Mouse (Mus musculus): ENCODE measurements around the gene Mmp25. TPM values are rescaled to one million over a fixed set of nuclear protein-coding genes. Genes with fewer than 3 reads are reported as not detected.

Mmp25 gene
- polyA plus RNA-seq (2015; fragmentation: Nextera tagmentation; extraction: Ambion mirVana) = 1.4 and 1.7 TPM in 2 replicates

DNA sequence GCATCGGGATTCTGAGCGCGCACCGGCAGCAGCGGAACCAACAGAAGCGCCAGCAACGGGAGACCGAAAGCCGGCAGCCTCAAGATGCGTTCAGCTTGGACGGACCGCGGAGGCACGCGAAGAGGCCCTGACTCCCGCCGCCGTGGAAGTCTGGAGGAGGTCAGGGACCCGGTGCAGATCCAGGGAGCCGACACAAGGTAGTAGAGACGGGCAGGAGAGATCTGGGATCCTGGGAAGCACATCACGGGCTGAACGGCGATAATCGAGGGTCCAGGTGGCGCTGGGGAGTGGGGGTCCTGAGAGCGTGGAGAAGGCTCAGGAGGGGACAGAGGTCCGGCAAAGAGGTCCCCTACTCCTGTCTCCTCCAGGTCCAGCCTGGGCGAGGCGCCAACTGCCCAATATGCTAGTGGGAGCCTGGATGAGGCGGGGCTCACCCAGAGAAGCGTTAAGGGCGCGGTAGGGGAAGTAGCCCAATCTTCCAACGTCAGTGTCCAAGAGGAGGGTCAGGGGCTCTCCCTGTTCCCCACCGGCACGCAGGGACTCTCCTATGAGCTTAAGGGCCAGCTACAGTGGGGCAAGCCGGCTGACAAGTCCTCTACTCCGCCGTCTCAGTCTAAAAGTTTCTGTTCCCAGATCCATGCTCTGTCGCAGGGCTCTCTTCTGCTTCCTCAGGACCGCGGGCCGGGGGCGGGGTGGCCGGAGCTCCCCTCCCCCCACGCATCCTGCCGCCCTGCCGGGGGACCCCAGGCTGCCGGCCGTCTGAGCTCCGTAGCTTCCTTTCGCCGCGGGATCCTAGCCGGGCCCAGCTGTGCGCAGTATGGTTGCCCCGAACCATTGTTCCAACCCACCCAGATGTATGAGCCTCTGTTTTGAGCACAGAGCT, at the start of gene Mmp25:
Gene Mmp25 (minus strand): TSS at position 665 of the 883 bp plus-strand sequence.

DNA sequence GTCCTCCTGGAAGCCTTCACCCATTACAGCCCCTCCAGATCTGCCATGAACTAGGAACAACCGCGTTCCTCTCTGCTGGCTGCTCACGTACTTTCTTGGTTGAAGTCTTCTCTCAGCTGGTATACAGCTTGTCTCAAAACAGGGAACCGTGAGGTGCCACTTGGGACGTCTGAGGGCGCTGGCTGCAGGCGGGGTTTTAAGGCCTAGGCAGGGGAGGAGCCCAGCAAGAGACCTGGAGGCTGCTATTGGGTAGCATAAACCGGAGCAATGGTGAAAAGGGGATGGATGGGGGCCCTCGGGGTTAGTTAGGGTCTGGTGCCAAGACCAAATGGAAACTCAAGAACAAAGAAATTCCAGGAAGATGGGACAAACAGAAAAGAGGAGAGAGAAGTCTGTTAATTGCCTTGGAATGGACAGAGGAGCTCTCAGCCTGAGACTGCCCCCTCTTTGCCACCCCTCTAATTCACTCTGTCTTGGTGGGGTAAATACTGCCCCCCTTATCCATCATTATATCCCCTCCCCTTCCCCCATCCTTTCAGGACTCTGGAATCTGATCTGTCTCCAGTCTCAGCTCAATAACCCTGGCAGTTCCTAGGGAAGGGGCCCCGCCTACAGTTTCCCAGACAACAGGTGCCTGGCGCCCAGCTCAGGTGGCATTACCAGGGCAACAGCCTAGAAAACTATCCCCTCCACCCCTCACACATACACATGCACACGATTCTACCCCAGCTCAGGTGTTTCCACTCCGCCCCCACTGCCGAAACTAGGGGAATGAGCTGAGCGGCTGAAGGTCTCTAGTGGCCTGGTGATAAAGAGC, 39.0 kb upstream of the Mmp25 start, which contains the start of gene Cldn9:
Gene Cldn9 (minus strand): TSS at position 171 of the 817 bp plus-strand sequence.

DNA sequence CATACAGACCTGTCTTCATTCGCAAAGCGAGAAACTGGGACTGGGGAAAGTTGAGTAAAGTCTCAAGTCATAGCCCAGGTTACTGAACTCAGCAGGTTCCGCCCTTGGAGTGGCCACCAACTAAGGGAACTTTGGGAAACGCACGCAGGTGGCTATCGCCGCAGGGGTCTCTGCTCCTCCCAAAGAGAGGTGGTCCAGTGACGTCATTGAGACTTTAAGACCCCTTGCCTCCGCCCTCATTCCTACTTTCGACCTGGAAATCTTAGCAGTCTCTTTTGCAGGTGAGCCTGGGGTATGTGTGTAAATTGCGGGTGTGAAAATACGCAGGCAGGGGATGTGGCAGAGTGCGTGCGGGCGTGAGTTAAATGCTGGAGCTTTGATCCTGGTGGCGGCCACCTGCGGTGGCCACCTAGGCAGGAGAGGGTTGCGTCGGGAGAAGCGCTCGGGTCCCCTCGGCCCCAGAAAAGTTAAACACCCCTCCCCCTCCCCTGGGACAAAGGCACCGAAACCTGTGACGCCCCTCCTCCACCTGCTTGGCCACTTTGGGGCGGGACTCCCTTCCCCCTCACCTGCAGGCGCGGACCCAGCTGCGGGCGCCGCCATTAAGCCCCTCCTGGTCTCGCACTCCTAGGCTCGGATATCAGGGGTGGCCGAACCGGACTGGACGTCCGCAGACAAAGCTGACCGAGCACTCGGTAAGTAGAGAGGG, 34.2 kb upstream of the Mmp25 start, which contains the start of gene Cldn6:
Gene Cldn6 (plus strand): TSS at position 123 of the 709 bp plus-strand sequence.

DNA sequence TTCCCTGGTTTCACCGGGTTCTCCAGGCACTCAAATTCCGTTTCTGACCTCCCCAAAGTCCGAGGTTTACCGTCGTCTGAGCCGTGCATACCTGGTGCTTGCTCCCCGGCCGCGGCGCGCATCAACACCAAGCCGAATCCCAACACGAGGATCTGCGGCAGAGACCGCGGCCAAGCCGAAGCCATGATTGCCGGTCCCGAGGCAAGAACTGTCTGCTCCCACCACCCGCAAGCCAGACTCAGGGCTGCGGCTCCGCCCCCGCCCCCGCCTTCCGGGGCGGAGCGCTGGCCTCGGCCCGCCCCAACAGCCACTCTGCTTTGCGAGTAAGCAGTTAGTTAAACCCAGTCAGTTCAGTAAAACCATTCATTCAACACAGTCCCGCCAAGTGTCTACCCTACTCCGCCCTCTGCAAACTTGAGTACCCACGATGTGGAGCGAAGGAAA, 32.2 kb upstream of the Mmp25 start, which contains the start of gene Tnfrsf12a:
Gene Tnfrsf12a (minus strand): TSS at position 233 of the 444 bp plus-strand sequence.

DNA sequence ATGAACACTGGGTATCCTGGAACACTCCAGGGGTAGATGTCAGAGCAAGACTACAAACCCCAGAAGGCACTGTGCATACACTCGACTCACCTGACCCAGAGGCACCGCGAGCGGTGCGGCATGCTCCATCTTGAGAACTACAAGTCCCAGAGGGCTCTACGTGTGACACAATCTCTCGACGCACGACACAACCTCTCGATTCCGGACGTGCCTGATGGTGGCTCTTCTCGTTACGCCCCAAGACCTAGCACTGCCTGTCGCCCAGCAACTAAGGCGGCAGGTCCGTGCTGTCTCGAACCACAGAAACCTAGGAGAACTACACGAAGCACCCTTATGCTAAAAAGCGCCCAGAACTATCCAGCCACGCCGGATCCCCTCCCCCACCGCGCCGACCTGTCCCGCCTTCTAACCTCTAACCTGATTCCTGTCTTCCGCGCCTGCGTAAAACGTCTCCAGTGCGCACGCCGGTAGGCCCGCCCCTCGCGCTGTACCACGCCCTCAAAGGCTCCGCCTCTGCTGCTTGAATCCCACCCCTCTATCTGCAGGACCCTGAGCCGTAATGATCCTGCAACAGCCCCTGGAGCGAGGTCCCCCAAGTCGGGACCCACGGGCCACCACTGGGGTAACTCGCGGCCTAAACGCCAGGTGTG, 28.5 kb upstream of the Mmp25 start, which contains the start of the genes Hcfc1r1 and Thoc6:
Gene Hcfc1r1 (plus strand): TSS at position 173 of the 650 bp plus-strand sequence.
Gene Thoc6 (minus strand): TSS at position 459 of the 650 bp plus-strand sequence.

DNA sequence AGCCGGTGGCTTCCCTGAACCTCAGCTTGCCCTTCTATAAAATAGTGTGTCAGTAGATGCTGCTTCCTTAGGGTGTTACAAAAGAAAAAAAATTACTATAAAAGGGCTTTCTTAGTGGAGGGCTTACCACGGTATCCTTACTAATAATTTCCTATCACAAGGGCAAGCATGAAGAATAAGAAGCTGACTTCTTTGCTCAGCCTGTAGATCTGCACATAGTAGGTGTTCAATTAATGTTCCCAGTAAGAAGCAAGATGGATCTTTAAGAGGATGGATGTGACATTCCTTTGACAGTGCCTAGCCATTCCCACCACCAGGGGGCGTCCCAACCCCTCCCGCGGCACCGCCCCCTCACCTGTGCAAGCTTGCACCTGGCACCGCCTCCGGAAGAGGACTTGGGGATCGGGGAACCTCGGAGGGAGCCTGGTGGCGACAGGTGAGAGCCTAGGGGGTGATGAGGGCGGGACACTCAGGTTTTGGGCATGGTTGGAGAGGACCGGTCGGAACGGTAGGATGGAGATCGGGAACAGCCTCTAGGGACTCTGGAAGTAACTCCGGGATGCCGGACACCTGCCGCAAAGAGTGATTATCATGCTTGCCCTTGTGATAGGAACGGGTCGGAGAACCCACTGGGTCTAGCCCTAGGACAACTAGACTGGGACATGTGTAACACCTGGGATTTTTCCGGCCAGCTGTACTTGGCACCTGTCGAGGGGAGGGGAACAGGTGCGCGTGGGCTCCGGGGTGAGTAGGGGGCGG, 15.2 kb upstream of the Mmp25 start, which contains the start of gene Bicdl2:
Gene Bicdl2 (plus strand): TSS at position 390 of the 759 bp plus-strand sequence.

DNA sequence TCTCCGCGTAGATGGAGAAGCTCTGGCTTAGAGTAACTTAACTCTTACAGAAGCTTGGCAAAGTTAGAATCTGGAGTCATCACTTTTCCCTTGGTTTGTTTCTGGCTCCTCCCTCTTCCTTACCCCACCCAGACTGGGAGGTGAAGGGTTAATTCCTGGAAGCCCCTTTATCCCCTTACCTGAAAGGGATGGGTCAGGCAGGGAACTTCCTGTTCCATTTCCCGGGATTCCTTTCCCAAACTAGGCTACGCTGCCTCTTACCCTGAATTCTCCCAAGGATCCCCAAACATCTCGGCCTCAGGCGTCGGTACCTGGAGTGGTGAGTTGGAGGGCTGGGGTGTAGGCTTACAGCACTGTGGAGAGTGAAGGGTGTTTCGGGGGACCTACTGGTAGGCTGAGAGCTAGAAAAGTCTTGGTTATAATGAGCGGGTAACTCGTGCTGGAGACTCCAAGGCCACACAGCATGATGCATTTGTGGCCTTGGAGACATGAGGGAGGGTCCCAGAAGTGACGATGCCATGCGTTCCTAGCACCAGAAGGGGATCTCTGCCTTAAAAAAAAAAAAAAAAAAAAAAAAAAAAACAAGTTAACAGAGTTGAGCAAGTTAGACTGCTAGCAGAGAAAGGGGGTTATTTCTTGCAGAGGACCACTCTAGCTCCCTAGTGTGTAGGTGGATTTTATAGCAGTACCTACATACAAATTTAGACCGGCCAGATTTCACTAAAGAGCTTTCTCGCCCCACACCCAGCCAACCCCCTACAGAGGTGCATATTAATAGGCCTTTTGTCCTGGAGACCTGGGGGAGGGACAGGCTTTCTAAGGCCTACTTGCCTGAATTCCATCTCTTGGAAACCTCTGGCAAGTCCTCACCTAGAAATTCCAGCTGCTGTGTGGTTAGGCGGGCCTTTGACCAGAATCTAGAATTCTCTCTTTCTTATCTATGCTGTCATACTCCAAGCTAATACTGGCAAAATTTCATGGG, 44.1 kb downstream of the Mmp25 start, which contains the start of gene Zscan10:
Gene Zscan10 (plus strand): TSS at position 216 of the 982 bp plus-strand sequence.

GRCm38 (mm10) chr17:23598582-23599552, 46.2 kb downstream of the Mmp25 start, which contains the start of gene Zfp13:
Gene Zfp13, minus strand, starts transcription at chr17:23599487.

Other genes with a start within 250 kb of the Mmp25 start
- gene Vmn2r117, start 165.6 kb downstream of the Mmp25 start, polyA plus RNA-seq (2015; fragmentation: Nextera tagmentation; extraction: Ambion mirVana) = not detected in 2 replicates
- gene Zfp213, start 81.0 kb downstream of the Mmp25 start, polyA plus RNA-seq (2015; fragmentation: Nextera tagmentation; extraction: Ambion mirVana) = 11.5 and 12.6 TPM in 2 replicates
- 20.7 and 22.4 TPM in 2 replicates for gene Zfp13, start 45.8 kb downstream of the Mmp25 start, polyA plus RNA-seq (2015; fragmentation: Nextera tagmentation; extraction: Ambion mirVana)
- not detected in 2 replicates for gene Zscan10, start 44.4 kb downstream of the Mmp25 start, polyA plus RNA-seq (2015; fragmentation: Nextera tagmentation; extraction: Ambion mirVana)
- 0.23 TPM in 2 replicates for gene Bicdl2, start 15.2 kb upstream of the Mmp25 start, polyA plus RNA-seq (2015; fragmentation: Nextera tagmentation; extraction: Ambion mirVana)
- gene Hcfc1r1, start 28.3 kb upstream of the Mmp25 start, polyA plus RNA-seq (2015; fragmentation: Nextera tagmentation; extraction: Ambion mirVana) = 207 and 248 TPM in 2 replicates
- 29.4 and 33.2 TPM in 2 replicates for gene Thoc6, start 28.6 kb upstream of the Mmp25 start, polyA plus RNA-seq (2015; fragmentation: Nextera tagmentation; extraction: Ambion mirVana)
- gene Tnfrsf12a, start 32.2 kb upstream of the Mmp25 start, polyA plus RNA-seq (2015; fragmentation: Nextera tagmentation; extraction: Ambion mirVana) = 14.4 and 18.7 TPM in 2 replicates
- 0.23 and 0.35 TPM in 2 replicates for gene Cldn6, start 34.0 kb upstream of the Mmp25 start, polyA plus RNA-seq (2015; fragmentation: Nextera tagmentation; extraction: Ambion mirVana)
- gene Cldn9, start 38.7 kb upstream of the Mmp25 start, polyA plus RNA-seq (2015; fragmentation: Nextera tagmentation; extraction: Ambion mirVana) = 0.20 and 0.79 TPM in 2 replicates
- gene 1520401A03Rik, start 77.5 kb upstream of the Mmp25 start, polyA plus RNA-seq (2015; fragmentation: Nextera tagmentation; extraction: Ambion mirVana) = 0.19 TPM in 1 of 2 replicates, not detected in the other
- 14.5 and 16.2 TPM in 2 replicates for gene Pkmyt1, start 81.1 kb upstream of the Mmp25 start, polyA plus RNA-seq (2015; fragmentation: Nextera tagmentation; extraction: Ambion mirVana)
- gene Paqr4, start 95.6 kb upstream of the Mmp25 start, polyA plus RNA-seq (2015; fragmentation: Nextera tagmentation; extraction: Ambion mirVana) = 64.8 and 68.8 TPM in 2 replicates
- gene Kremen2, start 100.6 kb upstream of the Mmp25 start, polyA plus RNA-seq (2015; fragmentation: Nextera tagmentation; extraction: Ambion mirVana) = 1.2 and 1.6 TPM in 2 replicates
- gene Flywch1, start 126.3 kb upstream of the Mmp25 start, polyA plus RNA-seq (2015; fragmentation: Nextera tagmentation; extraction: Ambion mirVana) = 162 and 181 TPM in 2 replicates
- 111 and 120 TPM in 2 replicates for gene Flywch2, start 140.8 kb upstream of the Mmp25 start, polyA plus RNA-seq (2015; fragmentation: Nextera tagmentation; extraction: Ambion mirVana)
- 455 and 462 TPM in 2 replicates for gene Srrm2, start 145.3 kb upstream of the Mmp25 start, polyA plus RNA-seq (2015; fragmentation: Nextera tagmentation; extraction: Ambion mirVana)
- gene Elob, start 183.9 kb upstream of the Mmp25 start, polyA plus RNA-seq (2015; fragmentation: Nextera tagmentation; extraction: Ambion mirVana) = 1,482 and 1,529 TPM in 2 replicates
- not detected in 2 replicates for gene Prss33, start 190.8 kb upstream of the Mmp25 start, polyA plus RNA-seq (2015; fragmentation: Nextera tagmentation; extraction: Ambion mirVana)
- 0.12 TPM in 1 of 2 replicates, not detected in the other for gene Prss32, start 198.6 kb upstream of the Mmp25 start, polyA plus RNA-seq (2015; fragmentation: Nextera tagmentation; extraction: Ambion mirVana)
- gene Prss41, start 198.9 kb upstream of the Mmp25 start, polyA plus RNA-seq (2015; fragmentation: Nextera tagmentation; extraction: Ambion mirVana) = 0.86 and 1.6 TPM in 2 replicates
- gene Prss21, start 222.8 kb upstream of the Mmp25 start, polyA plus RNA-seq (2015; fragmentation: Nextera tagmentation; extraction: Ambion mirVana) = not detected in 2 replicates
- gene Dcpp1, start 235.6 kb upstream of the Mmp25 start, polyA plus RNA-seq (2015; fragmentation: Nextera tagmentation; extraction: Ambion mirVana) = not detected in 2 replicates
- not detected in 2 replicates for gene Dcpp2, start 235.6 kb upstream of the Mmp25 start, polyA plus RNA-seq (2015; fragmentation: Nextera tagmentation; extraction: Ambion mirVana)

Measured in neural tube, postnatal 0 days (tissue).